Mouse (Mus musculus): ENCODE measurements around the gene Rc3h1. TPM values are rescaled to one million over a fixed set of nuclear protein-coding genes. Genes with fewer than 3 reads are reported as not detected.
"Not testable (repeated sequence)": the region's sequence is repeated elsewhere in the genome, so short reads cannot be mapped to it uniquely, and the experiment has no call there.

Gene Rc3h1
- polyA plus RNA-seq, 1 experiment from 2014 or later = 8.4 TPM

- H3K4me2 ChIP-seq (ENCODE audit: low read depth, low read length) = no peak overlapping the region
- WGBS = 89% methylated on average over 1 of the region's 1 CpGs
- DNase-seq (ENCODE audit: low spot score) (no peak), ATAC-seq (replicated peaks; ENCODE audit: insufficient number of reproducible peaks, low FRiP score, low TSS enrichment, low read depth) (no peak)
- no peak overlapping the region for H3K9ac ChIP-seq (replicated peaks; ENCODE audit: low read length)
- H3K4me3 ChIP-seq (ENCODE audit: low read depth, low read length) = no peak overlapping the region
- H3K27me3 ChIP-seq (ENCODE audit: control insufficient read depth, insufficient read depth, low read length) = no peaks in the 10 kb centered on the region
- no peak overlapping the region for H3K27ac ChIP-seq (replicated peaks; ENCODE audit: low read depth, low read length)
- peaks cover 5% of the 10 kb centered on the region for H3K36me3 ChIP-seq (replicated peaks; ENCODE audit: control insufficient read depth, insufficient read depth, low read depth, low read length)
- H3K4me1 ChIP-seq (ENCODE audit: control insufficient read depth, insufficient read depth, low read length) = no peaks in the 10 kb centered on the region
- no peaks in the 10 kb centered on the region for H3K9me3 ChIP-seq (replicated peaks; ENCODE audit: control insufficient read depth, low read length)
Measured at GRCm38 (mm10) chr1:160967268-160967667, 61.0 kb downstream of the Rc3h1 start.

- Histone ChIP-seq H3K4me1 (ENCODE audit: control insufficient read depth, insufficient read depth, low read length) (no peaks in the 10 kb centered on the region), H3K27me3 (ENCODE audit: control insufficient read depth, insufficient read depth, low read length) (no peaks in the 10 kb centered on the region), H3K36me3 (replicated peaks; ENCODE audit: control insufficient read depth, insufficient read depth, low read depth, low read length) (peaks cover 4% of the 10 kb centered on the region), H3K9me3 (replicated peaks; ENCODE audit: control insufficient read depth, low read length) (no peaks in the 10 kb centered on the region), H3K4me2 (ENCODE audit: low read depth, low read length) (no peak overlapping the region), H3K4me3 (ENCODE audit: low read depth, low read length) (no peak overlapping the region), H3K27ac (replicated peaks; ENCODE audit: low read depth, low read length) (no peak overlapping the region), H3K9ac (replicated peaks; ENCODE audit: low read length) (no peak overlapping the region)
- DNase-seq (ENCODE audit: low spot score) (no peak), ATAC-seq (replicated peaks; ENCODE audit: insufficient number of reproducible peaks, low FRiP score, low TSS enrichment, low read depth) (no peak)
- WGBS = 86% methylated on average over 5 of the region's 5 CpGs
Measured at GRCm38 (mm10) chr1:160968643-160969042, 62.4 kb downstream of the Rc3h1 start.

GRCm38 (mm10) chr1:160978071-160978735 lies 72.0 kb downstream of the Rc3h1 start, which contains the start of gene Serpinc1:
TSS of gene Serpinc1 (plus strand) at chr1:160978585.
- Histone ChIP-seq H3K27ac (replicated peaks; ENCODE audit: low read depth, low read length) (no peak within 1 kb of the TSS), H3K36me3 (replicated peaks; ENCODE audit: control insufficient read depth, insufficient read depth, low read depth, low read length) (no peaks in the 10 kb centered on the region), H3K9me3 (replicated peaks; ENCODE audit: control insufficient read depth, low read length) (no peaks in the 10 kb centered on the region), H3K27me3 (ENCODE audit: control insufficient read depth, insufficient read depth, low read length) (no peaks in the 10 kb centered on the region), H3K4me3 (ENCODE audit: low read depth, low read length) (no peak within 1 kb of the TSS), H3K4me1 (ENCODE audit: control insufficient read depth, insufficient read depth, low read length) (no peaks in the 10 kb centered on the region), H3K9ac (replicated peaks; ENCODE audit: low read length) (no peak within 1 kb of the TSS), H3K4me2 (ENCODE audit: low read depth, low read length) (no peak within 1 kb of the TSS)
- 88% methylated on average over 4 of the region's 4 CpGs for WGBS
- no peak for DNase-seq (ENCODE audit: low spot score)
- ATAC-seq (replicated peaks; ENCODE audit: insufficient number of reproducible peaks, low FRiP score, low TSS enrichment, low read depth) = no peak

- H3K4me1 ChIP-seq (ENCODE audit: control insufficient read depth, insufficient read depth, low read length) = no peaks in the 10 kb centered on the region
- H3K36me3 ChIP-seq (replicated peaks; ENCODE audit: control insufficient read depth, insufficient read depth, low read depth, low read length) = no peaks in the 10 kb centered on the region
- no peak overlapping the region for H3K4me3 ChIP-seq (ENCODE audit: low read depth, low read length)
- H3K27ac ChIP-seq (replicated peaks; ENCODE audit: low read depth, low read length) = no peak overlapping the region
- ATAC-seq (replicated peaks; ENCODE audit: insufficient number of reproducible peaks, low FRiP score, low TSS enrichment, low read depth) (no peak), DNase-seq (ENCODE audit: low spot score) (no peak)
- H3K9ac ChIP-seq (replicated peaks; ENCODE audit: low read length) = no peak overlapping the region
- WGBS = 81% methylated on average over 5 of the region's 5 CpGs
- no peaks in the 10 kb centered on the region for H3K9me3 ChIP-seq (replicated peaks; ENCODE audit: control insufficient read depth, low read length)
- no peaks in the 10 kb centered on the region for H3K27me3 ChIP-seq (ENCODE audit: control insufficient read depth, insufficient read depth, low read length)
- no peak overlapping the region for H3K4me2 ChIP-seq (ENCODE audit: low read depth, low read length)
Measured at GRCm38 (mm10) chr1:160980021-160980420, 73.8 kb downstream of the Rc3h1 start.

- H3K9ac ChIP-seq (replicated peaks; ENCODE audit: low read length) = no peak overlapping the region
- H3K4me1 ChIP-seq (ENCODE audit: control insufficient read depth, insufficient read depth, low read length) = no peaks in the 10 kb centered on the region
- H3K27ac ChIP-seq (replicated peaks; ENCODE audit: low read depth, low read length) = no peak overlapping the region
- DNase-seq (ENCODE audit: low spot score) (no peak), ATAC-seq (replicated peaks; ENCODE audit: insufficient number of reproducible peaks, low FRiP score, low TSS enrichment, low read depth) (no peak)
- no peak overlapping the region for H3K4me3 ChIP-seq (ENCODE audit: low read depth, low read length)
- no peaks in the 10 kb centered on the region for H3K36me3 ChIP-seq (replicated peaks; ENCODE audit: control insufficient read depth, insufficient read depth, low read depth, low read length)
- H3K4me2 ChIP-seq (ENCODE audit: low read depth, low read length) = no peak overlapping the region
- no peaks in the 10 kb centered on the region for H3K27me3 ChIP-seq (ENCODE audit: control insufficient read depth, insufficient read depth, low read length)
- no peaks in the 10 kb centered on the region for H3K9me3 ChIP-seq (replicated peaks; ENCODE audit: control insufficient read depth, low read length)
- 86% methylated on average over 8 of the region's 8 CpGs for WGBS
Measured at GRCm38 (mm10) chr1:160980537-160981234, 74.5 kb downstream of the Rc3h1 start.

- Histone ChIP-seq H3K36me3 (replicated peaks; ENCODE audit: control insufficient read depth, insufficient read depth, low read depth, low read length) (no peaks in the 10 kb centered on the region), H3K27me3 (ENCODE audit: control insufficient read depth, insufficient read depth, low read length) (no peaks in the 10 kb centered on the region), H3K4me3 (ENCODE audit: low read depth, low read length) (no peak overlapping the region), H3K27ac (replicated peaks; ENCODE audit: low read depth, low read length) (no peak overlapping the region), H3K4me2 (ENCODE audit: low read depth, low read length) (no peak overlapping the region), H3K9me3 (replicated peaks; ENCODE audit: control insufficient read depth, low read length) (no peaks in the 10 kb centered on the region), H3K9ac (replicated peaks; ENCODE audit: low read length) (no peak overlapping the region), H3K4me1 (ENCODE audit: control insufficient read depth, insufficient read depth, low read length) (no peaks in the 10 kb centered on the region)
- DNase-seq (ENCODE audit: low spot score) (no peak), ATAC-seq (replicated peaks; ENCODE audit: insufficient number of reproducible peaks, low FRiP score, low TSS enrichment, low read depth) (no peak)
- 91% methylated on average over 4 of the region's 4 CpGs for WGBS
Measured at GRCm38 (mm10) chr1:160981337-160981736, 75.1 kb downstream of the Rc3h1 start.

- 89% methylated on average over 3 of the region's 3 CpGs for WGBS
- no peak for ATAC-seq (replicated peaks; ENCODE audit: insufficient number of reproducible peaks, low FRiP score, low TSS enrichment, low read depth)
- no peaks in the 10 kb centered on the region for H3K4me1 ChIP-seq (ENCODE audit: control insufficient read depth, insufficient read depth, low read length)
- no peak for DNase-seq (ENCODE audit: low spot score)
- no peak overlapping the region for H3K4me3 ChIP-seq (ENCODE audit: low read depth, low read length)
- H3K27ac ChIP-seq (replicated peaks; ENCODE audit: low read depth, low read length) = no peak overlapping the region
- no peaks in the 10 kb centered on the region for H3K36me3 ChIP-seq (replicated peaks; ENCODE audit: control insufficient read depth, insufficient read depth, low read depth, low read length)
- H3K27me3 ChIP-seq (ENCODE audit: control insufficient read depth, insufficient read depth, low read length) = no peaks in the 10 kb centered on the region
- H3K4me2 ChIP-seq (ENCODE audit: low read depth, low read length) = no peak overlapping the region
- H3K9me3 ChIP-seq (replicated peaks; ENCODE audit: control insufficient read depth, low read length) = no peaks in the 10 kb centered on the region
- no peak overlapping the region for H3K9ac ChIP-seq (replicated peaks; ENCODE audit: low read length)
Measured at GRCm38 (mm10) chr1:160982887-160983286, 76.7 kb downstream of the Rc3h1 start.

GRCm38 (mm10) chr1:160984731-160985130 lies 78.5 kb downstream of the Rc3h1 start:
- H3K4me1 ChIP-seq (ENCODE audit: control insufficient read depth, insufficient read depth, low read length); H3K27ac ChIP-seq (replicated peaks; ENCODE audit: low read depth, low read length); ATAC-seq (replicated peaks; ENCODE audit: insufficient number of reproducible peaks, low FRiP score, low TSS enrichment, low read depth); H3K9me3 ChIP-seq (replicated peaks; ENCODE audit: control insufficient read depth, low read length); H3K4me2 ChIP-seq (ENCODE audit: low read depth, low read length); H3K36me3 ChIP-seq (replicated peaks; ENCODE audit: control insufficient read depth, insufficient read depth, low read depth, low read length); H3K9ac ChIP-seq (replicated peaks; ENCODE audit: low read length); H3K27me3 ChIP-seq (ENCODE audit: control insufficient read depth, insufficient read depth, low read length); H3K4me3 ChIP-seq (ENCODE audit: low read depth, low read length); DNase-seq (ENCODE audit: low spot score): not testable (repeated sequence)
- 74% methylated on average over 1 of the region's 1 CpGs for WGBS

Data from embryonic facial prominence, embryonic 11.5 days (tissue).